Mouse (Mus musculus): ENCODE data around the gene Fam83e. TPM values are rescaled to one million over a fixed set of nuclear protein-coding genes. Genes with fewer than 3 reads are reported as not detected.

Fam83e gene
- polyA plus RNA-seq, 1 experiment from 2014 or later = 2.2 TPM

DNA sequence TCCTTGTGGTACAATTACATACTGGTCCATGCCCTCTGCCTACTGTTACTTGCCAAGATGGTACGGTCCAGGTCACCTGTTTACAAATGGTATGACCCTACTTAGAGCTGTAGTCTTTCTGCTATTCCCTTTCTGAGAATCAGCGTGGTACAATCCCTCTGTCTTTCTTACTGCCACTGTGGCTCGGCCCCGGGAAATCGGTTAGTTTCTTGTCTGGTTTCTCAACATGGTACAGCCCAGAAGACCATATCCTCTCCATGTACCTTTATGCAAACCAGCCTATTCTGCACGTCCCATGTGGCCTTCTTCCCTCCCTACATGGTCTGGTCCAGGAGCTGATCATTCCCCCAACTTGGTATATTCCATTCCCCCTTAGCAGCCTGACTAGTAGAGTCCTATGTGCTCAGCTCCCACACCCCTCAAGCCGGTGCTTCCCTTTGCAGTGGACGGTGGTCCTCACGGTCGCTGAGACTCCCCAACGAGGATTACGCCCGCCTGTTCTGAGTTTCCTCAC is 16.9 kb upstream of the Fam83e start:
- DNase-seq (ENCODE audit: low spot score) = peak; percentile 76
- H3K4me1 ChIP-seq = peaks cover 85% of the 10 kb centered on the region
- H3K27ac ChIP-seq (replicated peaks) = peak overlapping the region; percentile 88
- under 1% methylated on average over 13 of the region's 13 CpGs for WGBS
- H3K9me3 ChIP-seq = no peaks in the 10 kb centered on the region
- peaks cover 32% of the 10 kb centered on the region for H3K27me3 ChIP-seq (replicated peaks; ENCODE audit: low read depth, poor library complexity, severe bottlenecking)
- peak overlapping the region; percentile 76 for H3K4me3 ChIP-seq
- no peaks in the 10 kb centered on the region for H3K36me3 ChIP-seq (replicated peaks)

DNA sequence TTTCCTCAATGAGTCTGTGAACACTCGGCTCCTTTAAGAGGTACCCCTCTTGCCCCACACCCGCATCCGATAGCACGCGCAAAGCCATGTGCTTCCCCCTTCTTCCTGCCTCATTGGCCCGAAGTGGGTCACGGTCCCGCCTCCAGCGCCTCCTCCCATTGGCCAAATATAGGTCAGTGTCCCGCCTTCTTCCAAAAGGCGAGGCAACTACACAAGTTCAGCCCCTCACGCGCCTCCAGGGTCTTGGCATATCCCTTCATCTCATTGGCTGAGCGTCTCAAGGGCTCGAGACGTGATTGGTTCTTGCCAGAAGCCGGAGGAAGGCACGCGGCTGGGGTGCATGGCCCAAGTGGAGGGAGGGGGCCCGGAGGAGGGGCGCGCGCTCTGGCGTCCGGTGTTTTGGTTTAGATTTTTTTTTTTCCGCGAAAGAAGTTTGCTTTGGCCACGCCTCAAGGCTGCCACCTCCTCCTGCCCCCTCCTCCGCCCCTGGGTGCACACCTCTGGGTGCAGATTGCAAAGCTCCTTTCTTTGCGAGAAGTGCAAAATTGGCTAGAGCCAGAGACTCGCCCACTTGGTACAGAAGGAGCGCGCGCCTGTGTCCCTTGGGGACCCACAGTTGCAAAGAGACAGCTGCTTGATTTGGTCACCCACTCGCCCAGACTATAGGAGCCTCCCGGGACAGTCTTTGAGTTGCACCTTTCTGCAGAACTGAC is 16.1 kb upstream of the Fam83e start, which contains the start of gene Dbp:
Gene Dbp, plus strand, starts transcription at position 359 of the 713 bp plus-strand sequence.
- no peaks in the 10 kb centered on the region for H3K9me3 ChIP-seq
- H3K36me3 ChIP-seq (replicated peaks) = peaks cover 7% of the 10 kb centered on the region
- peaks cover 85% of the 10 kb centered on the region for H3K4me1 ChIP-seq
- peak; percentile 99 for DNase-seq (ENCODE audit: low spot score)
- under 1% methylated on average over 36 of the region's 36 CpGs for WGBS
- H3K27me3 ChIP-seq (replicated peaks; ENCODE audit: low read depth, poor library complexity, severe bottlenecking) = peaks cover 25% of the 10 kb centered on the region
- H3K27ac ChIP-seq (replicated peaks) = peak within 1 kb of the TSS; percentile 89
- H3K4me3 ChIP-seq = peak within 1 kb of the TSS; percentile 76

DNA sequence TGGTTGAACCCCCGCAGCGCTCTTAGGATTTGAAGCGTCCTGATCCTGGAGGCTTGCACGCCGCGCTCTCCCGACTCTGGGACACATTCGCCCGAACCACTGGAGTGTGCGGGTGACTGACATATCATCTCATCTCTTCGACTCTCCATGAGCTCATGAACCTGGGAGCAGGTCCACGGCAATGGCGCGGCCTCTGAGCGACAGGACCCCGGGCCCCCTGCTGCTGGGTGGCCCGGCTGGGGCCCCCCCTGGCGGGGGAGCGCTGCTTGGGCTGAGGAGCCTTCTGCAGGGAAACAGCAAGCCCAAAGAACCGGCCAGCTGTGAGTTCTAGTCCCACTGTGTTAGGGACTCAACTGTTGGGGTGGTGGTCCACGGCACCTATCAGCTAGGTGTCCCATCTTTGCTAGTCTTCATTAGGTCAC is 15.6 kb upstream of the Fam83e start:
- Histone ChIP-seq H3K4me1 (peaks cover 85% of the 10 kb centered on the region), H3K36me3 (replicated peaks) (peaks cover 13% of the 10 kb centered on the region), H3K4me3 (peak overlapping the region; percentile 76), H3K9me3 (no peaks in the 10 kb centered on the region), H3K27ac (replicated peaks) (peak overlapping the region; percentile 89), H3K27me3 (replicated peaks; ENCODE audit: low read depth, poor library complexity, severe bottlenecking) (peaks cover 19% of the 10 kb centered on the region)
- WGBS = under 1% methylated on average over 21 of the region's 21 CpGs
- DNase-seq (ENCODE audit: low spot score) = peak; percentile 64

- peak; percentile 80 for DNase-seq (ENCODE audit: low spot score)
- peaks cover 82% of the 10 kb centered on the region for H3K4me1 ChIP-seq
- WGBS = 0% methylated on average over 7 of the region's 7 CpGs
Measured at GRCm38 (mm10) chr7:45705873-45706281, 15.1 kb upstream of the Fam83e start.

DNA sequence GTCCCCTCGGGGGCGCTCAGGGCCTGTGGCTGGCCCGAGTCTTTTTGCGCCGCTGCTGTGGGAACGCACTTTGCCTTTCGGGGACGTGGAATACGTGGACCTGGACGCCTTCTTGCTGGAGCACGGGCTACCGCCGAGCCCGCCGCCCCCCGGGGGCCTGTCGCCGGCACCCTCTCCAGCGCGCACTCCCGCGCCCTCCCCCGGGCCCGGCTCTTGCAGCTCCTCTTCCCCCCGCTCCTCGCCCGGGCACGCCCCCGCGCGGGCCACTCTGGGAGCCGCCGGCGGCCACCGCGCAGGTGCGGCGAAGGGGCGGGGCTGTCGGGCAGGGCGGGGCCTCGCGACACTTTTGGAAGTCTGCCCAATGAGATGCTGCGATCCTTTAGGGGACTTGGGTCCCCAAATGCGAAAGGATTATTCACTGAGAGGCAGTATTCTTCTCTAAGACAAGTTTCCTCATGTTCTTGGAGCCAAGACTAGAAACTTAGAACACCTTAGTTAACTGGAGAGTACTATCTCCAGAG is 14.2 kb upstream of the Fam83e start:
- H3K9me3 ChIP-seq = no peaks in the 10 kb centered on the region
- H3K4me3 ChIP-seq = peak overlapping the region; percentile 76
- H3K27ac ChIP-seq (replicated peaks) = peak overlapping the region; percentile 89
- H3K4me1 ChIP-seq = peaks cover 75% of the 10 kb centered on the region
- peak; percentile 93 for DNase-seq (ENCODE audit: low spot score)
- H3K36me3 ChIP-seq (replicated peaks) = peaks cover 26% of the 10 kb centered on the region
- under 1% methylated on average over 45 of the region's 45 CpGs for WGBS
- H3K27me3 ChIP-seq (replicated peaks; ENCODE audit: low read depth, poor library complexity, severe bottlenecking) = peaks cover 6% of the 10 kb centered on the region; the same call in 1 of the 2 replicates

More at GRCm38 (mm10) chr7:45705873-45706281, 15.1 kb upstream of the Fam83e start:
- H3K27me3 ChIP-seq (replicated peaks; ENCODE audit: low read depth, poor library complexity, severe bottlenecking) = peaks cover 15% of the 10 kb centered on the region
- peaks cover 17% of the 10 kb centered on the region for H3K36me3 ChIP-seq (replicated peaks)
- no peaks in the 10 kb centered on the region for H3K9me3 ChIP-seq
- H3K4me3 ChIP-seq = peak overlapping the region; percentile 76
- peak overlapping the region; percentile 89 for H3K27ac ChIP-seq (replicated peaks)

GRCm38 (mm10) chr7:45707375-45707967 is 13.5 kb upstream of the Fam83e start:
- peak; percentile 95 for DNase-seq (ENCODE audit: low spot score)
- H3K4me1 ChIP-seq = peaks cover 75% of the 10 kb centered on the region
- H3K4me3 ChIP-seq = peak overlapping the region; percentile 76
- WGBS = 2% methylated on average over 27 of the region's 27 CpGs
- no peaks in the 10 kb centered on the region for H3K9me3 ChIP-seq
- peaks cover 4% of the 10 kb centered on the region; the same call in 1 of the 2 replicates for H3K27me3 ChIP-seq (replicated peaks; ENCODE audit: low read depth, poor library complexity, severe bottlenecking)
- H3K36me3 ChIP-seq (replicated peaks) = peaks cover 33% of the 10 kb centered on the region
- H3K27ac ChIP-seq (replicated peaks) = peak overlapping the region; percentile 89

- no peaks in the 10 kb centered on the region for H3K9me3 ChIP-seq
- peaks cover 68% of the 10 kb centered on the region for H3K4me1 ChIP-seq
- H3K36me3 ChIP-seq (replicated peaks) = peaks cover 41% of the 10 kb centered on the region
- 41% methylated on average over 13 of the region's 13 CpGs for WGBS
- H3K4me3 ChIP-seq = peak overlapping the region; percentile 76
- H3K27ac ChIP-seq (replicated peaks) = peak overlapping the region; percentile 89
- DNase-seq (ENCODE audit: low spot score) = peak; percentile 50
- H3K27me3 ChIP-seq (replicated peaks; ENCODE audit: low read depth, poor library complexity, severe bottlenecking) = no peaks in the 10 kb centered on the region
Measured at GRCm38 (mm10) chr7:45708221-45708761, 12.7 kb upstream of the Fam83e start.

- Histone ChIP-seq H3K4me1 (peaks cover 68% of the 10 kb centered on the region), H3K36me3 (replicated peaks) (peaks cover 49% of the 10 kb centered on the region), H3K9me3 (no peaks in the 10 kb centered on the region), H3K27me3 (replicated peaks; ENCODE audit: low read depth, poor library complexity, severe bottlenecking) (no peaks in the 10 kb centered on the region), H3K4me3 (peak overlapping the region; percentile 76; the same call in 1 of the 2 replicates), H3K27ac (replicated peaks) (peak overlapping the region; percentile 89; the same call in 1 of the 2 replicates)
- peak; percentile 59 for DNase-seq (ENCODE audit: low spot score)
- 58% methylated on average over 6 of the region's 6 CpGs for WGBS
Measured at GRCm38 (mm10) chr7:45709036-45709435, 12.0 kb upstream of the Fam83e start.

- Histone ChIP-seq H3K4me1 (peaks cover 72% of the 10 kb centered on the region), H3K27ac (replicated peaks) (peak overlapping the region; percentile 37; the same call in 1 of the 2 replicates), H3K4me3 (peak overlapping the region; percentile 5; the same call in 1 of the 2 replicates)
Measured at GRCm38 (mm10) chr7:45709677-45710355, 11.2 kb upstream of the Fam83e start.

DNA sequence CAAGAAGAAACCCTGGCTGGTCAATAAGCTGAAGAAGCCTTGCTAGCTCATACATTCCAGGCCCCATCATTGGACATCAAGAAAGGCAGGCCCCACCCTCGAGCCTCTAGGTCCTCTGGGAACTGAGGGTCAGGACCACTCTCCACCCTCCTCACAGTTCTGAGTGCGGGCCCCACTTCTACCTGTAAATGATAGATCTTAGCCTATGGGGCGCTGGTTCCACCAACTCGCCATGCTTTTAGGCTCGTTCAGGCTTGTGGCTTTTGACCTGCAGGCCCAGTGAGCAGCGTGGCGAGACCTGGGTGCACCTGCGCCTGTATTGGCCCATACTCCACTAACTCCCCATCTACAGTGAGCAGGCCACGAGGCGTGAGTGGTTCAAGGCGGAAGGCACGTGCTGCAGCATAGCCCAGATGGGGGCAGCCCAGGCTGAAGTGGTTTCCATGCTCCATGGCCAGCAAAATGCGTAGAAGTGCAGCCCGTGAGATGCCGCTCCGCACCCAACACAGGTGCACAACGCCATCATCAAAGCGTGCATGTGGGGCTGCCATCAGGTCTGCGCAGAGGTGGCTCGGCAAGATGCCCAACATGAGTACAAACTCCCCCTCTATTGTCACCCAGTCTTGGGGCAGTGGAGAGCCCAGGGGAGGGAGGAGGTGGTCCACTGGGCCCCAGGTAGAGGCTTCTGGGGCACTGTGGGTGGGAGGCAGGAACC is 10.4 kb upstream of the Fam83e start:
- 91% methylated on average over 20 of the region's 20 CpGs for WGBS
- Histone ChIP-seq H3K27ac (replicated peaks) (no peak overlapping the region), H3K27me3 (replicated peaks; ENCODE audit: low read depth, poor library complexity, severe bottlenecking) (no peaks in the 10 kb centered on the region), H3K9me3 (no peaks in the 10 kb centered on the region), H3K4me1 (peaks cover 74% of the 10 kb centered on the region), H3K4me3 (no peak overlapping the region), H3K36me3 (replicated peaks) (peaks cover 52% of the 10 kb centered on the region)
- DNase-seq (ENCODE audit: low spot score) = no peak

More at GRCm38 (mm10) chr7:45709677-45710355, 11.2 kb upstream of the Fam83e start:
- Histone ChIP-seq H3K36me3 (replicated peaks) (peaks cover 52% of the 10 kb centered on the region), H3K9me3 (no peaks in the 10 kb centered on the region), H3K27me3 (replicated peaks; ENCODE audit: low read depth, poor library complexity, severe bottlenecking) (no peaks in the 10 kb centered on the region)
- 82% methylated on average over 14 of the region's 14 CpGs for WGBS
- no peak for DNase-seq (ENCODE audit: low spot score)

GRCm38 (mm10) chr7:45711316-45712021 is 9.5 kb upstream of the Fam83e start:
- no peaks in the 10 kb centered on the region for H3K27me3 ChIP-seq (replicated peaks; ENCODE audit: low read depth, poor library complexity, severe bottlenecking)
- no peaks in the 10 kb centered on the region for H3K9me3 ChIP-seq
- 91% methylated on average over 24 of the region's 24 CpGs for WGBS
- peaks cover 74% of the 10 kb centered on the region for H3K4me1 ChIP-seq
- H3K27ac ChIP-seq (replicated peaks) = no peak overlapping the region
- no peak overlapping the region for H3K4me3 ChIP-seq
- DNase-seq (ENCODE audit: low spot score) = no peak
- peaks cover 52% of the 10 kb centered on the region for H3K36me3 ChIP-seq (replicated peaks)

All from embryonic facial prominence, embryonic 10.5 days (tissue).